Mouse (Mus musculus) kidney, postnatal 25 days (tissue): ENCODE results near the gene Cd300lb.
A peak's percentile ranks its signal among the peaks of the same experiment; 100 is the strongest.
"Not testable (repeated sequence)": the region's sequence is repeated elsewhere in the genome, so short reads cannot be mapped to it uniquely, and the experiment has no call there.

Source experiments
- DNase-seq, 2 experiments: peaks; one replicate each; pipeline ENCODE4 v3.0.0; 2021; ENCODE audit warnings: mixed read lengths in 2 of 2

The Cd300lb gene

GRCm38 (mm10) chr11:114934144-114934543 lies at the start of gene Cd300lb:
Cd300lb (minus strand) TSS chr11:114934386.
- DNase-seq, result no peak

GRCm38 (mm10) chr11:114981866-114982265 lies 47.7 kb upstream of the Cd300lb start:
- no peak for DNase-seq

DNA sequence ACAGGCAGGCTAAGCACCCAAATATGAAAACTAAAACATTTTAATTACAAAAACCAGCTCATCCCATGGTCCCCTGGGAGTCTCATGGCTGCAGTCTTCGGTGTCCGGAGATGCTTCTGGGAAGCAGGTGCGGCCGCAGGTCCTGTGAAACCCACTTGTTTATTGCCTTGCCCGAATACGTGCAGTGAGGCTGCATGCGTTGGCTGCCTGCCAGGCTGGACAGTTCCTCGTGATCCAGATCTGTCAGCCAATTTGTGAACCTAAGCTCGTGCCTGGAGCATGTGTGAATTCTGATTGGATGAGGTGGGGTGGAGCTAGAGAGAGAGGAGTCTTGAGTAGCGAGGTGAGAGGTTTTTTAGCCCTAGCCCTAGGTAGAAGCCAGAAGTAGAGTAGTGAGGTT lies 38.5 kb upstream of the Cd300lb start:
- no peak for DNase-seq

DNA sequence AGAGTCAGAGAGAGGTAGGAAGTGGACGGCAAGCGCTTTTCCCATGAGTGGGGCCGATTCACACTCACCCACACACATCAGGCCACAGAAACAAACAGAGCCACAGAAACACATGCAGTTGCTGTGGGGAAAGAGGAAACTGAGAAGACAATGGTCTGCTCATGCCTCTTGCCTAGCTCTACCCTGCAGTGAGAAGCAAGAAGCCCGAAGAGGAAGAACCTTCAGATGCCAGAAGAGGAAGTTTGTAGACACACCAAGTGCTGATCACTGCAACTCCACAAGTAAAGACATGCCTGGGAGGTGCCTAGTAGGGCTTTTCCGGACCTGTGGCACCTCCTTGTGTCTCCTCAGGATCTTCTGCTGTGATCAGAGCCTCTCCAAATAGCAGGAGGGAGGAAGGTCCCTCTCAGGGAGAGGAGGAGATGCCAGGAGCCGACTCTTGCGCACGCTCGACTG lies 34.6 kb upstream of the Cd300lb start, which contains the start of gene Cd300c:
Cd300c (minus strand) TSS at position 406 of the 456 bp plus-strand sequence.
- no peak for DNase-seq

DNA sequence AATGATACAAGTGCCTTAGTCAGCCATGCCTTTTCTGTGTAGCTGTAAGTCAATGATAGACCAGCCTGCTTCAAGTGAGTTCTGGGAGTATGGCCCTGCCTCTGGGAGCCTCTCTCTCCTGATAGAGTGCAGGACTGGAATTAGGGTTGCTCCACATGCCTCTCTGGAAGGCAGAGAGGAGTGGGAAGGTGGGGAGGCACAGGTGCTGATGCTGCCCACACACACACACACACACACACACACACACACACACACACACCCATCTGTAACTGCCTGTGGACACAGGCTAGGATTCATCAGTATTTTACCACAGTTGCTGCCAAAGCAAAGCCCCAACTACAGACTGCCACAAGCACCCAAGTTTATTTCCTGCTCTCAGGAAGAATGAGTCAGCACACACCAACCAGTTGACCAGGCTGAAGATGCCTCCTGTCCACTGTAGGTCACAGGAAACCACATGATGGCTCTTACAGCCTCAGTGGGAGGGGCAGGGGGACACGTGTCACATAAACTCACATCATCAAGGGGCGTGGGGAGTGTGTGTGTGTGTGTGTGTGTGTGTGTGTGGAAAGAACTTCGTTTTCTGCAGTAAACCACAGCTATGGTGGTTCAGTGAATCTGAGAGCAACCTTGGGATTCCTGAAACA lies 31.1 kb upstream of the Cd300lb start:
- no peak for DNase-seq

- DNase-seq, result no peak
These were observed 26.2 kb upstream of the Cd300lb start for GRCm38 (mm10) chr11:114960369-114960768.

DNA sequence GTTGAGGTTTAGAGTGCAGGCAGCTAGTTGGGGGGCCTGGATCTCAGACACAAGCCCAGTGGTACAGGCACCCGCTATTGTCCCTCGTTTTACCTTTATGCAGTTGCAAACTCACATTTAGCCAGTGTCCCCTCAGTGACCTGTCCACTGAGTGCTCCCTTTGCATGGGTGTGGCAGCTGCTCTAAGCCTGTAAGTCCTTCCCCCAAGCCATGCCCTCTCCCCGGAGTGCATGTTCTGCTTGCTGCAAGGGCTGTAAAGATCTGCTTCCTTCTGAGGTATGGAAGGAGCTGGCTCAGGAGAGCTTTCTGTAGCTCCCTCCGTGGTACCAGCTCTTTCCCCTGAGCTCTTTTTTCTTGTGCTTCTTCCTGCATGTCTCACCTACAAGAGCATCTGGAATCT lies 595 bp downstream of the Cd300lb start:
- DNase-seq, result no peak

GRCm38 (mm10) chr11:114931041-114931440 lies 3.1 kb downstream of the Cd300lb start:
- no peak for DNase-seq

GRCm38 (mm10) chr11:114929581-114929980 lies 4.6 kb downstream of the Cd300lb start:
- no peak for DNase-seq

GRCm38 (mm10) chr11:114923961-114924360 lies 10.2 kb downstream of the Cd300lb start:
- DNase-seq, result peak in 1 of 2 experiments; percentile 48

DNA sequence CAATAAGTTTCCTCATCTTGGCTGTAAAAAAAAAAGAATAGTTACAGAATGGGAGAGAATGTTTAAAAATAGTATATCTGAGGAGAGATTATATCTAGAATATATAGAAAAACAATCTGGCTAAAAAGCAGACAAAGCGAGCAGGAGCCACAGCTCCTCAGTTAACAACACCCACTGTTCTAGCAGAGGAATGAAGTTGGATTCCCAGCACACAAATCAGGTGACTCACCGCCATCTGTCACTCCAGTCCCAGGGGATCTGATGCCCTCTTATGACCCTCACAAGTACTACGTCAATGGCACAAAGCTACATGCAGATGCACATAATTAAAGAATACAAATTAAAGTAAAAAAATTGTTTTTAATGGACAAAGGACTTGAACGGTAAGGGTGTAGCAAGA lies 11.7 kb downstream of the Cd300lb start:
- DNase-seq, result no peak

GRCm38 (mm10) chr11:114917120-114917519 lies 17.1 kb downstream of the Cd300lb start:
- DNase-seq, result no peak

GRCm38 (mm10) chr11:114914978-114915377 lies 19.2 kb downstream of the Cd300lb start:
- no peak for DNase-seq

- DNase-seq, result peak; percentile 71 to 83
These were observed 21.3 kb downstream of the Cd300lb start for GRCm38 (mm10) chr11:114912847-114913246.

- DNase-seq, result not testable (repeated sequence)
These were observed 24.6 kb downstream of the Cd300lb start for GRCm38 (mm10) chr11:114909538-114909937.

GRCm38 (mm10) chr11:114908086-114908485 lies 26.1 kb downstream of the Cd300lb start:
- DNase-seq, result no peak

DNA sequence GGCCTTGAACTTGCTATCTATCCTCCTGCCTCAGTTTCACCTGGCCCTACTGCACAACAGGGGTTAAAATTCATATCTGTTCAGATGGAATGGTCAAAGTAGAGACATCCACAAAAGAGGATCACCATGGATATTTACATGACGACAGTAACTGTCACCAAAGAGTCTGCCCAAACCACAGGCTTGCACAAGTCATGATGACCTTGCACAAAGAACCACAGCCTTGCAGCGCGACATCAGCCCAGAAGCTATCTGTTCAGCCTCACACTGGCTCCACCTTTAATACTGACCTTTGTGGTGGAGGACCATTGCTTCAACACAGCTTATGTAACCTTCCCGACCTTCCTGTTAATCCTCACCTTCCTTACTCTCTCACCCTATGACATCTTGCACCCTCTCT lies 26.6 kb downstream of the Cd300lb start:
- no peak for DNase-seq

DNA sequence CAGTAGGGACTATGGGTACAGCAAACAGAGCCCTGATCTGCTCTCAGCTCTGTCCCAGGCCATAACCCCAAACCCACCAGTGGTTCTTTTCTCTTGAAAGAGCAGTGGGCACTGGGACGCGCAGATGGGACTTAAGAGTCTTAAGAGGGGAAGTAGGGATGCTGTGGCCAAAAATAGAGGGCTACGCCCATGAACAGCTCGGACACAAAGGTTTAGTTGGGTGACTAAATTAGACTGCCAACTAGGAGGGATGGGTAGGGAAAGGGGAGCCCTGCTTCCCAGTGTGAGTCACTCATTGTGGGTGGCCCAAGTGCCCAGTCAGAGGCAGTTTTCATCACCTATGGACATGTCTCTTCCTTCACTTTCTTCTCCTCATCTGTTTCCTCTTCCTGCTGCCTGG lies 31.0 kb downstream of the Cd300lb start:
- DNase-seq, result no peak

GRCm38 (mm10) chr11:114898026-114898425 lies 36.2 kb downstream of the Cd300lb start:
- peak in 1 of 2 experiments; percentile 56 for DNase-seq

DNA sequence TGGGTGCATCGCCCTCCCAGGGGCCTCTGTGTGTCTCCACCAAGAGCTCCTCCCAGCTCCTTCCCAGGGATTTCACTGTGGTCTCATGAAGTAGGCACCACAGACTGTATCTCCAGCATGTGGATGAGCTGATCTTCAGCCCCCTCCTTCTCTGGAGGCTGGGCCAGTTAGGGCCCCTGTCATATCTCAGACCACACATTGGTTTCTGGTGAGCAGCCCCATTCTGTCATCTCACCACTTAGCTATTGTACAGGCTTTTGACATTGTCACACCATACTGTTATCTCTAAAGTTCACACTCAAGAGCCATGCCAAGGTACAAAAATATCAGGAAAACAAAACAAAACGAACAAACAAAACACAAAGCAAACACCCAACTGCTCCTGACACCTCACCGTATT lies 38.1 kb downstream of the Cd300lb start:
- DNase-seq, result no peak

DNA sequence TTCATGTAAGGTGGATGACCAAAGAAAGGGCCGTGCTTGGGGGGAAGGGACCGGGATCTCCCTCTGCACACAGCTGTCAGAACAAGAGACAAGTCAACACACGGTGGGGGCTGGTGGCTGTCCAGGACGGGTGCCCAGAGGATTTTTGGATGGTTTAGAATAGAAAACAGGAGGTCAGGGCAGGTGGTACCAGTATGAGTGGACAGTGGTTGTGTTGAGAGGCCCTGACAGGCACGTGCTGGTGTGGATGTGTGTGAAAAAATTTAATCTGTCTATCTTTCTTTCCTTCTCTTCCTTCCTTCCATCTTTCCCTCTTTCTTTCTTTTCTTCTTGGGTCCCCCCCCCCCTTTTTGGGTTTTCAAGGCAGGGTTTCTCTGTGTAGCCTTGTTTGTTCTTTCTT lies 43.6 kb downstream of the Cd300lb start:
- DNase-seq, result no peak

DNA sequence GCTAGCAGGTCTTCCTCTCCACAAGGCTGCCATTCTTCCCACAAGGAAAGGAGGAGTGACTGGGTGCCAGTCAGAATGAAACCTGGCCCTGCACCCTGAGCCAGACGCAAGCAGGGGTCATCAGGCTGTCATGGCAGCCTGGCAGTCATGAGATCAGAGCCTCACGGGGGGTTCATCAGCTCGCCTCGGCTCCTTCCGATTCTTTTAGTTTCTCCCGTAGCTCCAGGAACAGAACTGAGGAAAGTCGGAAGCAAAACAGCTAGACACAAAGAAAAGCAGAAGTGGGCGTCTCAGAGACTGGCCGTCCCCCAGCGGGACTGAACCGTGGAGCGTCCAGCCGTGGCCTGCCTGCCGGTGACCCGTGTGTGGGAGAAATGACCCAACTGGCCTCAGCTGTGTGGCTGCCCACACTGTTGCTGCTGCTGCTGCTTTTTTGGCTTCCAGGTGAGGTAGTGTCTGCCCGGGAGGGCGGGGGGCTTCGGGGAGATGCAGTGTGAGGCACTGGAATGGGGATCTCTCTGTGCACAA lies 44.1 kb downstream of the Cd300lb start, which contains the start of gene Cd300a:
Cd300a (plus strand) TSS at position 51 of the 528 bp plus-strand sequence.
- no peak for DNase-seq

DNA sequence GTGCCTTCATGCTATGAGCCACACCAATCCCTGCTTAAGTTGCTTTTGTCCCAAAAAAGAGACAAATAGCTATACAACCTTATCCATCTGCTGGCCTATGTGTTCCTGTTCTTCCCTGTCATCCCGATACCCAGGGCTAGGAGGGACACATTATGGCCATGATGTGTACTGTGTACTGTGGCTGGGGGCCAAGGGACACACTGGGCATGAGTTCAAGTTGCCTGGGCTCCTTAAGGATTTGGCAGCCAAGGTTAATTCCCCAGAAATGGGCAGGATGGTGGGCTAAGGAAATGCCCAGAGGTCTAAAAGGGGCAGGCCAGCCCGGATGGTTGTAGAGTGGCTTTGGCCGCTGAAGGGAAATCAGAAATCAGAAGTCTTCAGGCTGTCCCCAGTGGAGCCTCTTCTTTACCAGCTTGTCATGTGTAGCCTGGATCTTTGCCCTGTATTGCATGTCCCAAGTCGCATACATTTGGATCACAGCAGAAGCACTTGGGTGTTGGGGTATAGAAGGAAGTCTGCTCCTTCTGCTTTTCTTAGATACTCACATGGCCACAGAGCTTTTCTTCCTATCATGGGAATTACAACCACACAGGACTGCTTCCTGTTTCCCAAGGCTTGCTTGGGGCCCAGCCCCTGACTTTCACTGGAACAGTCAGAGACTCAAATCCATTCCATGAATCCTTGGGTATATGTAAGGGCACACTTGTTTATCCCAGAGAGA lies 49.6 kb downstream of the Cd300lb start:
- peak; percentile 75 to 82 for DNase-seq

GRCm38 (mm10) chr11:114883251-114883789 lies 50.9 kb downstream of the Cd300lb start:
- DNase-seq, result no peak
